Mouse (Mus musculus) forebrain, postnatal 0 days (tissue): ENCODE data around the gene Thsd4. TPM values are rescaled to one million over a fixed set of nuclear protein-coding genes. Genes with fewer than 3 reads are reported as not detected.

Experiments used
- ATAC-seq: fragments of 200-750 bp; cut with Nextera tagmentation; 2 replicates; pipeline ENCODE4 v1.8.0; 2017; ENCODE audit warnings: mild to moderate bottlenecking, moderate library complexity
- DNase-seq: peaks from one replicate; pipeline ENCODE4 v3.0.0-alpha.2; 2015
- H3K27ac ChIP-seq: fragments of 300-500 bp; sonication (generic); 2 replicates; pipeline ENCODE4 v1.5.1; 2014; ENCODE audit warnings: low read depth, mild to moderate bottlenecking, antibody characterized with exemption, low read length, moderate library complexity, mixed read lengths
- H3K27me3 ChIP-seq: fragments of 300-500 bp; sonication (generic); 2 replicates; pipeline ENCODE4 v1.6.1; 2014; ENCODE audit warnings: mild to moderate bottlenecking, low read length, mixed read lengths; ENCODE audit not compliant: insufficient read depth
- H3K36me3 ChIP-seq: fragments of 300-500 bp; sonication (generic); 2 replicates; pipeline ENCODE4 v1.6.1; 2014; ENCODE audit warnings: mild to moderate bottlenecking, moderate library complexity; ENCODE audit not compliant: insufficient read depth
- H3K4me1 ChIP-seq: fragments of 300-500 bp; sonication (generic); 2 replicates; pipeline ENCODE4 v1.6.1; 2014; ENCODE audit warnings: antibody characterized with exemption; ENCODE audit not compliant: insufficient read depth
- H3K4me2 ChIP-seq: fragments of 300-500 bp; sonication (generic); 2 replicates; pipeline ENCODE4 v1.6.1; 2014; ENCODE audit warnings: low read depth, mild to moderate bottlenecking, moderate library complexity
- H3K4me3 ChIP-seq: fragments of 300-500 bp; sonication (generic); 2 replicates; pipeline ENCODE4 v1.5.1; 2014; ENCODE audit warnings: low read depth, low read length, mixed read lengths
- H3K9ac ChIP-seq: fragments of 300-500 bp; sonication (generic); 2 replicates; pipeline ENCODE4 v1.6.1; 2014; ENCODE audit warnings: mild to moderate bottlenecking
- H3K9me3 ChIP-seq: fragments of 300-500 bp; sonication (generic); 2 replicates; pipeline ENCODE4 v1.6.1; 2016; ENCODE audit warnings: low read length
- CTCF ChIP-seq: sonication (generic); IDR thresholded peaks from 2 replicates; pipeline ENCODE4 v1.5.1; 2016; ENCODE audit warnings: antibody characterized with exemption, control low read depth, low read depth
- WGBS: fragments of 180-500 bp; shearing (Covaris S2); extraction: QIAGEN DNeasy Blood & Tissue Kit; methylation state at CpG from one replicate; pipeline ENCODE4 v1.1.7; 2014; 5-methylcytosine and 5-hydroxymethylcytosine counted together
- polyA plus RNA-seq: library from polyadenylated mRNA; unstranded; fragments of >200 nt; fragmentation: Nextera tagmentation; extraction: Ambion mirVana; gene quantifications from 2 replicates; pipeline ENCODE4 v1.2.1, GENCODE M21; 2015
- total RNA-seq: library from RNA; depleted of rRNA; stranded (reverse); fragments of >200 nt; gene quantifications from 2 replicates; pipeline ENCODE4 v1.2.3, GENCODE M21; 2014

Thsd4 gene
- total and polyA plus RNA-seq, 2 experiments from 2014 or later = 3.5 to 14.2 TPM

- H3K9me3 ChIP-seq = no peaks in the 10 kb centered on the region
- H3K4me1 ChIP-seq = no peaks in the 10 kb centered on the region
- 96% methylated on average over 4 of the region's 4 CpGs for WGBS
- H3K36me3 ChIP-seq = no peaks in the 10 kb centered on the region
- no peak overlapping the region for H3K4me2 ChIP-seq
- DNase-seq (no peak), ATAC-seq (no peak)
- peak; percentile 37 for TF ChIP-seq CTCF
- H3K27me3 ChIP-seq = no peaks in the 10 kb centered on the region
- no peak overlapping the region for H3K27ac ChIP-seq
- no peak overlapping the region for H3K9ac ChIP-seq
- H3K4me3 ChIP-seq = no peak overlapping the region
Observed at GRCm38 (mm10) chr9:60551238-60551637, 29.4 kb upstream of the Thsd4 start.

DNA sequence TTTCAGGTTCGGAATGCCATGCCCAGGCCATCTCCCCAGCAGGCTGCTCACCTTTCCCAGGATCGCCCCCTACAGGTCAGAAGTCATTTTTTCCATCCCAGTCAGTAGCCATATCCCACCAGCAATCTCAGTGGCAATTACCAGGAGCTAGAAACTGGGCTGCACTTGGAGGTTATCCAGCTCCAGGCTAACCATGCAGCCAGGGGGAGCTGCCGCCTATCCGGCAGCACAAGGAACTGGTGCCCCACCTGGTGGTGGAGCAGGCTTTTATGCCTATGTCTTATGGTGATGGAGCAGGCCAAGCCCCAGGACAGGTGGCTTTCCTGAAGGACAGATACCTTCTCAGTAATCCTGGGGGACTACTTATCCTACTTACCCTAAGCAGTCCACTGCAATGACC lies 26.3 kb upstream of the Thsd4 start:
- no peak overlapping the region for H3K9ac ChIP-seq
- H3K4me2 ChIP-seq = no peak overlapping the region
- H3K4me1 ChIP-seq = no peaks in the 10 kb centered on the region
- no peaks in the 10 kb centered on the region for H3K36me3 ChIP-seq
- DNase-seq (peak; percentile 51), ATAC-seq (no peak)
- 29% methylated on average over 4 of the region's 4 CpGs for WGBS
- no peak overlapping the region for H3K27ac ChIP-seq
- H3K4me3 ChIP-seq = no peak overlapping the region
- no peaks in the 10 kb centered on the region for H3K9me3 ChIP-seq
- no peaks in the 10 kb centered on the region for H3K27me3 ChIP-seq
- TF ChIP-seq CTCF = peak; percentile 70

GRCm38 (mm10) chr9:60546169-60546568 lies 24.3 kb upstream of the Thsd4 start:
- DNase-seq = no peak
- H3K4me2 ChIP-seq = no peak overlapping the region
- no peaks in the 10 kb centered on the region for H3K27me3 ChIP-seq
- H3K4me1 ChIP-seq = no peaks in the 10 kb centered on the region
- 92% methylated on average over 2 of the region's 2 CpGs for WGBS
- no peak for TF ChIP-seq CTCF
- no peaks in the 10 kb centered on the region for H3K9me3 ChIP-seq
- H3K27ac ChIP-seq = no peak overlapping the region
- no peak overlapping the region for H3K4me3 ChIP-seq
- no peak overlapping the region for H3K9ac ChIP-seq
- H3K36me3 ChIP-seq = no peaks in the 10 kb centered on the region
- no peak for ATAC-seq

- no peaks in the 10 kb centered on the region for H3K36me3 ChIP-seq
- H3K4me2 ChIP-seq = no peak overlapping the region
- no peak for TF ChIP-seq CTCF
- no peak overlapping the region for H3K4me3 ChIP-seq
- no peak for ATAC-seq
- H3K9ac ChIP-seq = no peak overlapping the region
- H3K4me1 ChIP-seq = no peaks in the 10 kb centered on the region
- no peaks in the 10 kb centered on the region for H3K9me3 ChIP-seq
- DNase-seq = no peak
- 80% methylated on average over 13 of the region's 13 CpGs for WGBS
- H3K27me3 ChIP-seq = no peaks in the 10 kb centered on the region
- no peak overlapping the region for H3K27ac ChIP-seq
Observed at GRCm38 (mm10) chr9:60545361-60546096, 23.7 kb upstream of the Thsd4 start.

DNA sequence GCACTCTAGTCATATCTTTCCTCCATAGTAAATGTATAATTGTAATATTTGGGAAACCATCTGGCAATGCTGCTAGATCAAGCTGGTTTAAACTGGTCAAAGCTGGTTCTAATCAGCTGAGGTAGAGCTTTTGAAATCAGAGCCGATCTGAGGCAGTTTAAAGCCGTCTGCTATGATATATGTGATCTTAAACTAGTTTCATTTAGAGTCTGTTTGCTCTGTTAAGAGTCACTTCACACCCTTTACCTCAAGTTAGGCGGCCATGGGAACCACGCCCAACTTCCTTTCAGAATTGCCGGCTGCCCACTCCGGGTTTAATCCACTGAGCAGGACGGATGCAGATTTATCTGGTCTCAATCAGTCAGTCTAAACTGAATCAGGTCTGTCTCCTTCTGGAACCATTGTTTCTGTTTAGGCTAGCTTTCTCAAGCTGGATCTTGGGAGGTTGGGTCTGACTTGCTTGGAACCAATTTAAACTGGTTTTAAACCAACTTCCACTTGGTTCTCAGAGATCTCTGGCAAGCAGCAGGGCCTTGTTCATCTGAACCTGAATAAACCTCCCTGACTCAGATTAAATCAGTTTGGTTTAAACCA lies 21.7 kb upstream of the Thsd4 start:
- ATAC-seq (no peak), DNase-seq (no peak)
- Histone ChIP-seq H3K27ac (no peak overlapping the region), H3K4me2 (no peak overlapping the region), H3K27me3 (no peaks in the 10 kb centered on the region), H3K36me3 (no peaks in the 10 kb centered on the region), H3K4me1 (no peaks in the 10 kb centered on the region), H3K4me3 (no peak overlapping the region), H3K9me3 (no peaks in the 10 kb centered on the region), H3K9ac (no peak overlapping the region)
- 86% methylated on average over 7 of the region's 7 CpGs for WGBS
- no peak for TF ChIP-seq CTCF

DNA sequence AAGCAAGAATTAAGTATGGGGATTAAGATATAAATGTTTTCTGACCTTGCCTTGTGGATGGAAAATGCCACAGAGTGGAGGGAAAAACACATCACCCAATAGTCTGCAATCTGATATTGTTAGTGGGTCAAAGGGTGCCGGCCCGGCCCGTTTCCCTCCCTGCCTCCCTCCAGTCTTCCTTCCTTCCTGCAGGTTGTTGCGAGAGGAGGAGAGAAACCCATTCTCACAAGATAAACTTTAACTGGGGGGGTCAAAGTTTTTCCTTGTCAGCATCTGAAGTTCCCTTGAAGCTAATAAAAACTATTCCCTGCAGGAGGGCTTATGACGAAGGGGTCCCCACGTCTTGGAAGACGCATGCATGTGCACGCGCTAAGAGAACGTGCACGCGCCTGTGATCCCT lies 8.5 kb upstream of the Thsd4 start:
- no peaks in the 10 kb centered on the region for H3K9me3 ChIP-seq
- H3K4me1 ChIP-seq = no peaks in the 10 kb centered on the region
- H3K27me3 ChIP-seq = no peaks in the 10 kb centered on the region
- no peaks in the 10 kb centered on the region for H3K36me3 ChIP-seq
- no peak for DNase-seq
- no peak overlapping the region for H3K27ac ChIP-seq
- no peak overlapping the region for H3K4me2 ChIP-seq
- ATAC-seq = no peak
- no peak overlapping the region for H3K9ac ChIP-seq
- WGBS = 90% methylated on average over 12 of the region's 12 CpGs
- no peak for TF ChIP-seq CTCF
- no peak overlapping the region for H3K4me3 ChIP-seq

GRCm38 (mm10) chr9:60529348-60530243 lies 7.8 kb upstream of the Thsd4 start:
- H3K27ac ChIP-seq = no peak overlapping the region
- H3K4me2 ChIP-seq = no peak overlapping the region
- DNase-seq = no peak
- 88% methylated on average over 10 of the region's 10 CpGs for WGBS
- ATAC-seq = no peak
- H3K9me3 ChIP-seq = no peaks in the 10 kb centered on the region
- H3K36me3 ChIP-seq = no peaks in the 10 kb centered on the region
- H3K27me3 ChIP-seq = no peaks in the 10 kb centered on the region
- H3K9ac ChIP-seq = no peak overlapping the region
- TF ChIP-seq CTCF = no peak
- H3K4me1 ChIP-seq = no peaks in the 10 kb centered on the region
- no peak overlapping the region for H3K4me3 ChIP-seq
